Mouse (Mus musculus) kidney, postnatal 4 days (tissue): ENCODE measurements around the gene Lrp6.

Source experiments
- DNase-seq, 2 experiments: peaks; one replicate each; pipeline ENCODE4 v3.0.0; 2021; ENCODE audit warnings: mixed read lengths in 2 of 2

Gene Lrp6

GRCm38 (mm10) chr6:134431583-134431982 lies 135.2 kb downstream of the Lrp6 start:
- no peak for DNase-seq

- no peak for DNase-seq
Observed at GRCm38 (mm10) chr6:134430161-134430799, 136.5 kb downstream of the Lrp6 start.

- no peak for DNase-seq
Observed at GRCm38 (mm10) chr6:134428455-134428854, 138.3 kb downstream of the Lrp6 start.

GRCm38 (mm10) chr6:134427165-134427564 lies 139.6 kb downstream of the Lrp6 start:
- peak; percentile 23 to 42 for DNase-seq

- peak; percentile 69 to 79 for DNase-seq
Observed at GRCm38 (mm10) chr6:134425216-134425717, 141.5 kb downstream of the Lrp6 start.

GRCm38 (mm10) chr6:134421921-134422320 lies 144.8 kb downstream of the Lrp6 start:
- no peak for DNase-seq

GRCm38 (mm10) chr6:134420375-134420774 lies 146.4 kb downstream of the Lrp6 start:
- no peak for DNase-seq

- DNase-seq, result no peak
Observed at GRCm38 (mm10) chr6:134417886-134418285, 148.9 kb downstream of the Lrp6 start.

GRCm38 (mm10) chr6:134416556-134417105 lies 150.1 kb downstream of the Lrp6 start:
- DNase-seq, result no peak

GRCm38 (mm10) chr6:134414532-134414883 lies 152.3 kb downstream of the Lrp6 start:
- peak in 1 of 2 experiments; percentile 24 for DNase-seq

- peak in 1 of 2 experiments; percentile 50 for DNase-seq
Observed at GRCm38 (mm10) chr6:134413706-134414531, 152.8 kb downstream of the Lrp6 start.

GRCm38 (mm10) chr6:134407226-134407625 lies 159.5 kb downstream of the Lrp6 start:
- peak in 1 of 2 experiments; percentile 31 for DNase-seq

GRCm38 (mm10) chr6:134403684-134404070 lies 163.1 kb downstream of the Lrp6 start:
- no peak for DNase-seq

GRCm38 (mm10) chr6:134402914-134403683 lies 163.7 kb downstream of the Lrp6 start:
- DNase-seq, result peak; percentile 82 to 83
